Mouse (Mus musculus) bone marrow macrophage, adult 2 months (primary cell): ENCODE data around the gene Sfi1.
"Not testable (repeated sequence)": the region's sequence is repeated elsewhere in the genome, so short reads cannot be mapped to it uniquely, and the experiment has no call there.

Experiments
- CTCF ChIP-seq: IDR thresholded peaks from 2 replicates; pipeline ENCODE4 v1.5.1; 2012; ENCODE audit warnings: low read depth, mild to moderate bottlenecking, low read length, moderate library complexity
- POLR2A ChIP-seq: IDR thresholded peaks from 2 replicates; pipeline ENCODE4 v1.6.1; 2012; ENCODE audit warnings: mild to moderate bottlenecking, low read depth, low read length, borderline replicate concordance

DNA sequence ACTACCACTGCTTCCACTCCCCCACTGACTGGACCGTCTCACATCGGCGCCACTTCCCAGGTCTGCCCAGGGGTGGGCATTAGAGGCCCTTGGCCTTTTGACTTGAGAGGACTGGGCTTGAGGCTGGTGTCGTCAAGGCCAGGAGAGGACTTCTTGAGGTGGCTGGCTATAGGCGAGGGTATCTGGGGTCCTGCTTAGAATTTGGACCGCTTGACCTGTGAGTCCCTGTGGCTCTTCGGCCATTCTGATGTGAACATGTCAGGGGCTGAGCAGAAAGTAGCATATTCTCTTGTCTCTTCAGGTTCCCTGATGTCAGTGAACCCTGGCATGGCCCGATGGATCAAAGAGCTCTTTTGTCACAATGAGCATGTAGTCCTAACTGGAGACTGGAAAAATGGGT lies 63.4 kb downstream of the Sfi1 start:
- TF ChIP-seq CTCF, POLR2A: not testable (repeated sequence)
